Mouse (Mus musculus): ENCODE measurements around the gene Il9r. TPM values are rescaled to one million over a fixed set of nuclear protein-coding genes. Genes with fewer than 3 reads are reported as not detected.

Gene Il9r
- total RNA-seq (2014; rRNA removed) (not detected in 2 replicates), polyA plus RNA-seq (2015; fragmentation: Nextera tagmentation; extraction: Ambion mirVana) (not detected in 2 replicates)

GRCm38 (mm10) chr11:32200075-32200601 is at the start of gene Il9r:
Il9r (minus strand) TSS chr11:32200279.
- no peaks in the 10 kb centered on the region for H3K9me3 ChIP-seq (ENCODE audit: low read length)
- H3K27ac ChIP-seq (ENCODE audit: low read depth, low read length) = no peak within 1 kb of the TSS
- H3K4me3 ChIP-seq (ENCODE audit: low read depth, low read length) = no peak within 1 kb of the TSS
- TF ChIP-seq CTCF (IDR thresholded peaks at IDR 0.05; ENCODE audit: low read depth) = no peak
- no peak within 1 kb of the TSS for H3K9ac ChIP-seq
- H3K4me1 ChIP-seq (ENCODE audit: insufficient read depth) = no peaks in the 10 kb centered on the region
- WGBS = 81% methylated on average over 10 of the region's 10 CpGs
- ATAC-seq = no peak
- no peaks in the 10 kb centered on the region for H3K27me3 ChIP-seq (ENCODE audit: insufficient read depth, low read length)
- H3K36me3 ChIP-seq (ENCODE audit: insufficient read depth) = no peaks in the 10 kb centered on the region
- DNase-seq = no peak
- H3K4me2 ChIP-seq (ENCODE audit: low read depth) = no peak within 1 kb of the TSS

GRCm38 (mm10) chr11:32248350-32248749 is 48.3 kb upstream of the Il9r start:
- Histone ChIP-seq H3K27me3 (ENCODE audit: insufficient read depth, low read length) (no peaks in the 10 kb centered on the region), H3K27ac (ENCODE audit: low read depth, low read length) (no peak overlapping the region), H3K4me1 (ENCODE audit: insufficient read depth) (no peaks in the 10 kb centered on the region), H3K4me2 (ENCODE audit: low read depth) (no peak overlapping the region), H3K36me3 (ENCODE audit: insufficient read depth) (peaks cover 56% of the 10 kb centered on the region), H3K9ac (no peak overlapping the region), H3K4me3 (ENCODE audit: low read depth, low read length) (no peak overlapping the region), H3K9me3 (ENCODE audit: low read length) (no peaks in the 10 kb centered on the region)
- ATAC-seq (no peak), DNase-seq (no peak)
- 79% methylated on average over 3 of the region's 3 CpGs for WGBS
- no peak for TF ChIP-seq CTCF (IDR thresholded peaks at IDR 0.05; ENCODE audit: low read depth)

DNA sequence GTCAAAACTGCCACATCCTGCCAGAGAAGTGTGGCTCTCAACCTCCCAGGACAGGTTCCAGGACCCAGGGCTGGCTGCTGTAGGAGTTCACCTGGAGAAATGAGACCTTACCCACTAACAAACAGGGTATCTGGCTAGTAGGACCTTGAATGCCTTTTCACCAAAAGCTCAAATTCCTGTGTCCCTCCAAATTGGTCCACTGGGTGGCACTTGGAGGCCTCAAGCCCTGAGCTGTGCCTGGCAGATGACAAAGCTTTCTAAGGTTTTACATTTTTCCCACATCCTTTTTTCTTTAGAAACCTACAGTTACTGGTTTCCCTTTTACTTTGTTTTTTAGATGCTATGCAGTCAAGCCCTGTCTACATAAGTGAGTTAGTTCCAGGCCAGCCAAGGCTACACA is 47.0 kb upstream of the Il9r start:
- no peaks in the 10 kb centered on the region for H3K9me3 ChIP-seq (ENCODE audit: low read length)
- H3K4me2 ChIP-seq (ENCODE audit: low read depth) = no peak overlapping the region
- no peaks in the 10 kb centered on the region for H3K27me3 ChIP-seq (ENCODE audit: insufficient read depth, low read length)
- no peak overlapping the region for H3K4me3 ChIP-seq (ENCODE audit: low read depth, low read length)
- H3K27ac ChIP-seq (ENCODE audit: low read depth, low read length) = no peak overlapping the region
- H3K9ac ChIP-seq = no peak overlapping the region
- peak; percentile 50 for TF ChIP-seq CTCF (IDR thresholded peaks at IDR 0.05; ENCODE audit: low read depth)
- DNase-seq (no peak), ATAC-seq (no peak)
- no peaks in the 10 kb centered on the region for H3K4me1 ChIP-seq (ENCODE audit: insufficient read depth)
- H3K36me3 ChIP-seq (ENCODE audit: insufficient read depth) = peaks cover 59% of the 10 kb centered on the region

DNA sequence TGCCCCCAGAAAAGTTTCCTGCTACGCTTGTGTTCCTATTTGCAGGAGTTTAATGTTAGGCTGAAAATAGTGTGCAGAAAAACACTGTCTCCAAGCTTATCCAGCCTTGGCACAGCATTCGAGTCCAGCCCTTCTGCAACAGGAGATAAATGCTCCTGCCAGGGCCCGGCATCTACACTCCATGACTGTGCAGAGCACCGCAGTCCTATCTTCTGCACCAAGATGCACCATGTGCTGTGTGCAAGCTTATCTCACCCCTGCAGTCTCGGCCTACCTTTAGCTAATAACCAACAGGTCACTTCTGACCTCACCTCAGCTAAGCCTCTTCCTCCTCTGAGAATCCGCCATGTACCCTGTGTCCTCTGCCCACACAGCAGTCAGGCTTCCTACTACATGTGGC is 45.5 kb upstream of the Il9r start:
- H3K27ac ChIP-seq (ENCODE audit: low read depth, low read length) = no peak overlapping the region
- H3K9me3 ChIP-seq (ENCODE audit: low read length) = no peaks in the 10 kb centered on the region
- WGBS = 96% methylated on average over 6 of the region's 6 CpGs
- DNase-seq (no peak), ATAC-seq (no peak)
- H3K4me3 ChIP-seq (ENCODE audit: low read depth, low read length) = no peak overlapping the region
- H3K27me3 ChIP-seq (ENCODE audit: insufficient read depth, low read length) = no peaks in the 10 kb centered on the region
- H3K4me1 ChIP-seq (ENCODE audit: insufficient read depth) = no peaks in the 10 kb centered on the region
- H3K4me2 ChIP-seq (ENCODE audit: low read depth) = no peak overlapping the region
- H3K9ac ChIP-seq = no peak overlapping the region
- peaks cover 52% of the 10 kb centered on the region for H3K36me3 ChIP-seq (ENCODE audit: insufficient read depth)
- no peak for TF ChIP-seq CTCF (IDR thresholded peaks at IDR 0.05; ENCODE audit: low read depth)

DNA sequence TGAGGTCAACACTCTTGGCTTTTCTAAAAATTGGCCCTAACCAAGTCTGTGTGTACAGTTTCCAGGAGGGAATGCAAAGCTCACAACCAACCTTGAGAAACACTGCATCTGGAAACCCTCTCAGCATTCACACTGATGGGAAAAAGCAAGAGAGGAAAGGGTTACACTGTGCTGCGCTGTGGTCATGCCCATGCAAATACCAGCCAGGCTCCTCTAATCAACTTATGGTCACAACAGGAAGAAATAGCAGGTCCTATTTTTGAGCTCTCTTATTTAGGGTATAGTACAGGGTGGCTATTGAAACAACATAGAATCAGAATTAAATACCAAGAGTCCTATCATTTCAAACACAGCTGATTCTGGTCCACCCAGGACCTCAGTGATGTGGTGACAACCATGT is 44.5 kb upstream of the Il9r start:
- peaks cover 44% of the 10 kb centered on the region for H3K36me3 ChIP-seq (ENCODE audit: insufficient read depth)
- ATAC-seq (no peak), DNase-seq (no peak)
- 89% methylated on average over 1 of the region's 1 CpGs for WGBS
- H3K9me3 ChIP-seq (ENCODE audit: low read length) = no peaks in the 10 kb centered on the region
- H3K4me3 ChIP-seq (ENCODE audit: low read depth, low read length) = no peak overlapping the region
- no peaks in the 10 kb centered on the region for H3K4me1 ChIP-seq (ENCODE audit: insufficient read depth)
- no peak overlapping the region for H3K9ac ChIP-seq
- H3K27ac ChIP-seq (ENCODE audit: low read depth, low read length) = no peak overlapping the region
- no peak overlapping the region for H3K4me2 ChIP-seq (ENCODE audit: low read depth)
- no peaks in the 10 kb centered on the region for H3K27me3 ChIP-seq (ENCODE audit: insufficient read depth, low read length)
- no peak for TF ChIP-seq CTCF (IDR thresholded peaks at IDR 0.05; ENCODE audit: low read depth)

- H3K27ac ChIP-seq (ENCODE audit: low read depth, low read length) = no peak overlapping the region
- no peaks in the 10 kb centered on the region for H3K4me1 ChIP-seq (ENCODE audit: insufficient read depth)
- H3K27me3 ChIP-seq (ENCODE audit: insufficient read depth, low read length) = no peaks in the 10 kb centered on the region
- H3K9me3 ChIP-seq (ENCODE audit: low read length) = no peaks in the 10 kb centered on the region
- H3K9ac ChIP-seq = no peak overlapping the region
- ATAC-seq (no peak), DNase-seq (no peak)
- no peak overlapping the region for H3K4me3 ChIP-seq (ENCODE audit: low read depth, low read length)
- no peak overlapping the region for H3K4me2 ChIP-seq (ENCODE audit: low read depth)
- TF ChIP-seq CTCF (IDR thresholded peaks at IDR 0.05; ENCODE audit: low read depth) = no peak
- peaks cover 40% of the 10 kb centered on the region for H3K36me3 ChIP-seq (ENCODE audit: insufficient read depth)
- WGBS = 70% methylated on average over 3 of the region's 3 CpGs
Measured at GRCm38 (mm10) chr11:32244064-32244463, 44.0 kb upstream of the Il9r start.

DNA sequence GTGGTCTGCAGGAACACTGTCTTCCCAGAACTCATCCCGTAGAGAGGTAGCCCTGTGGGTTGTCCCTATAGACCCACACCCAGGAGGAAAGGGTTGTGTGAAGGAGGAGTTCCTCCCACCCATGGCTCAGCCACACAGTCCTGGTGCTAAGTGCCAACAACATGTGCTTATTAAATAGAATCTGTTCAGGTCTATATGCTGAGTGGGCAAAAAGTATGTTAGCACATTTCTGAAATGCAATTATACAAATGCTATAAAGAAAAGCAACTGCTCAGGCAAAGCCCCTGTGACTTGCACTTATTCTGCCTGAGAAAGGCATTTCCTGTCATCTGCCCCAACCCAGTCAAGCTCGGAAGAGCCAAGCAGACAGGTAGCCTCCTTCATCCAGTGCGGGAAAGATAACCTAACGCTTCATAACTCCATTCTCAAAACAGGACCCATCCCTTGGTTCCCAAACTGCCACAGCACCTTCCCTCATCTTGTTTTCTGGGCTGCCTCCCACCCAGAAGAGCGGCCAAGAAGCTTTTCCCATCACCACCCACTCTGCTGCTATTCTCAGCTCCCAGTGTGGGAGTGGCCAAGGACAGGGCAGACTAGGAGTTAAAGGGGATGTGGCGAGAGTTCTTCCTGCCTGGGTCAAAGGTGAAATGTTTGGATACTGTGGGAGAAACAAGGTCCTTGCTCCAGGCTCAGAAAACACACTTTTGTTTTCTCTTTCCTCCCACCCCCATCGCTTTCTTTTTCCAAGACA is 43.3 kb upstream of the Il9r start:
- WGBS = 78% methylated on average over 7 of the region's 7 CpGs
- Histone ChIP-seq H3K9ac (no peak overlapping the region), H3K4me3 (ENCODE audit: low read depth, low read length) (no peak overlapping the region), H3K4me2 (ENCODE audit: low read depth) (no peak overlapping the region), H3K9me3 (ENCODE audit: low read length) (no peaks in the 10 kb centered on the region), H3K4me1 (ENCODE audit: insufficient read depth) (no peaks in the 10 kb centered on the region), H3K27ac (ENCODE audit: low read depth, low read length) (no peak overlapping the region), H3K36me3 (ENCODE audit: insufficient read depth) (peaks cover 44% of the 10 kb centered on the region), H3K27me3 (ENCODE audit: insufficient read depth, low read length) (no peaks in the 10 kb centered on the region)
- no peak for ATAC-seq
- no peak for DNase-seq
- no peak for TF ChIP-seq CTCF (IDR thresholded peaks at IDR 0.05; ENCODE audit: low read depth)

Data from forebrain, postnatal 0 days (tissue).